Mouse (Mus musculus): ENCODE measurements around the gene Cad. TPM values are rescaled to one million over a fixed set of nuclear protein-coding genes. Genes with fewer than 3 reads are reported as not detected.

The Cad gene
- total and polyA plus RNA-seq, 3 experiments, result 43.1 to 123 (median 106) TPM

DNA sequence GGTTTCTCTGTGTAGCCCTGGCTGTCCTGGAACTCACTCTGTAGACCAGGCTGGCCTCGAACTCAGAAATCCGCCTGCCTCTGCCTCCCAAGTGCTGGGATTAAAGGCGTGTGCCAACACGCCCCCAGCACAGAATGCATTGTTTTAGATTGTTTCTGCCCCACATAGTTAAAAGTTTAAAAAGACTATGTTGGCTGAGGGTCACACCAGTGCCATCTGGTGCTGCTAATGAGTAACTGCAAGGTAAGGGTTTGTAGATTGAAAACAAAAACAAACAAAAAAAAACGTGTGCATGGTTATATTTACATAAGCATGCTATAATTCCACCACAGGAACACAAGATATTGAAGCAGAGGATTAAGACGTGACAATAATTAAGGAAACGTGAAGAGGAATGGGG is 56.2 kb downstream of the Cad start (continued):
- TF ChIP-seq MAZ (IDR thresholded peaks at IDR 0.05; ENCODE audit: low read depth, low read length) (no peak), USF2 (conservative IDR thresholded peaks at IDR 0.05; ENCODE audit: low read depth, low read length) (no peak), TBP (conservative IDR thresholded peaks at IDR 0.05; ENCODE audit: low read depth, low read length) (no peak), SMC3 (IDR thresholded peaks at IDR 0.05; ENCODE audit: low read depth, low read length) (peak; percentile 83), ETS1 (conservative IDR thresholded peaks at IDR 0.05; ENCODE audit: low read depth, low read length) (no peak), MAFK (IDR thresholded peaks at IDR 0.05; ENCODE audit: insufficient replicate concordance, low read length) (no peak), MYC (IDR thresholded peaks at IDR 0.05; ENCODE audit: low read depth, low read length) (no peak; the same call in 1 of the 2 replicates), MEF2A (IDR thresholded peaks at IDR 0.05; ENCODE audit: borderline replicate concordance, low read depth, low read length) (no peak), E2F4 (IDR thresholded peaks at IDR 0.05; ENCODE audit: insufficient replicate concordance, low read depth, low read length) (no peak), JUND (conservative IDR thresholded peaks at IDR 0.05; ENCODE audit: low read depth, low read length) (no peak), ELF1 (IDR thresholded peaks at IDR 0.05; ENCODE audit: low read depth, low read length) (no peak), HCFC1 (IDR thresholded peaks at IDR 0.05; ENCODE audit: low read depth, low read length) (no peak), GABPA (IDR thresholded peaks at IDR 0.05; ENCODE audit: insufficient replicate concordance, low read depth, low read length) (no peak), EP300 (IDR thresholded peaks at IDR 0.05; ENCODE audit: low read length) (no peak), NRF1 (IDR thresholded peaks at IDR 0.05; ENCODE audit: low read depth, low read length) (no peak), JUN (IDR thresholded peaks at IDR 0.05; ENCODE audit: insufficient read depth, low read depth, low read length) (no peak), SIN3A (IDR thresholded peaks at IDR 0.05; ENCODE audit: low read length) (no peak)

DNA sequence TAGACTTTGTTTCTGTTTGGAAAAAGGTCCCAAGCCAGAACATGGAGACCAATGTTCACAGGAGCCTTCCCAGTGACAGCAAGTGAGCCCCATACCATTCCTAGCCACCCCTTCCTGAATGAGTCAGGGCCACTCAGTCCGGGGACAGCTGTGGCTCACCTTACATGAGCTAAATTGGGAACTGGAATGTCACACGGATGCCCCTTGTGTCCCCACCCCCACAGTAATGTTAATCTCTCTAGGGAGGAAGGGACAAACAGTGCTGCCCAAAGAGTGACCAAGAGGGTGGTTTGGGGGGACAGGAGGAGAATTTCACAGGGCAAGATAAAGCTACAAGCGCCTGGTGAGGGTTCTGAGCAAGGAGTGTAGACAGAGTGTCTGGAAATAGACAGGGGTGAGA is 61.8 kb downstream of the Cad start, which contains the start of gene Trim54:
Trim54 (plus strand) TSS at position 359 of the 400 bp plus-strand sequence.
- no peaks in the 10 kb centered on the region for H3K79me2 ChIP-seq (replicated peaks; ENCODE audit: control insufficient read depth, extremely low read depth, insufficient read depth, poor library complexity, severe bottlenecking)
- no peak within 1 kb of the TSS for H3K4me3 ChIP-seq (replicated peaks in 1 of 3; ENCODE audit: low read depth in 2 of 3, low read length in 2 of 3, poor library complexity in 1 of 3)
- no peak for DNase-seq (ENCODE audit: extremely low read depth)
- in situ Hi-C loops (cut with MboI; ENCODE audit: low pct_ligation_motif_present, low pct_unique_long_range_greater_than_20kb, low sequenced_read_pairs), result no loop called here
- no peaks in the 10 kb centered on the region for H3K36me3 ChIP-seq (replicated peaks in 1 of 2; ENCODE audit: control insufficient read depth in 1 of 2, insufficient read depth in 1 of 2, low read length in 1 of 2)
- peaks cover 0 to 14% of the 10 kb centered on the region in 2 experiments; a peak in 2 of 4 replicates for H3K4me1 ChIP-seq (ENCODE audit: control insufficient read depth in 1 of 2, insufficient read depth in 2 of 2)
- H3K4me2 ChIP-seq (ENCODE audit: insufficient read depth, low read depth, poor library complexity, severe bottlenecking), result no peak within 1 kb of the TSS
- H3K9me3 ChIP-seq (replicated peaks; ENCODE audit: low read length), result no peaks in the 10 kb centered on the region
- H3K27me3 ChIP-seq (replicated peaks), result peaks cover 12% of the 10 kb centered on the region
- TF ChIP-seq CHD1 (IDR thresholded peaks at IDR 0.05; ENCODE audit: low read depth, low read length), result no peak
- TF ChIP-seq USF1 (IDR thresholded peaks at IDR 0.05; ENCODE audit: low read depth, low read length), result no peak
- TF ChIP-seq TBP (conservative IDR thresholded peaks at IDR 0.05; ENCODE audit: low read depth, low read length), result no peak
- TF ChIP-seq JUN (IDR thresholded peaks at IDR 0.05; ENCODE audit: insufficient read depth, low read depth, low read length), result no peak
- no peak for TF ChIP-seq ETS1 (conservative IDR thresholded peaks at IDR 0.05; ENCODE audit: low read depth, low read length)
- no peak for TF ChIP-seq USF2 (conservative IDR thresholded peaks at IDR 0.05; ENCODE audit: low read depth, low read length)
- no peak for TF ChIP-seq GABPA (IDR thresholded peaks at IDR 0.05; ENCODE audit: insufficient replicate concordance, low read depth, low read length)
- TF ChIP-seq ZC3H11A (IDR thresholded peaks at IDR 0.05; ENCODE audit: low read depth, low read length), result no peak
- no peak for TF ChIP-seq BHLHE40 (IDR thresholded peaks at IDR 0.05; ENCODE audit: low read depth, low read length)
- TF ChIP-seq MAZ (IDR thresholded peaks at IDR 0.05; ENCODE audit: low read depth, low read length), result no peak
- no peak for TF ChIP-seq MYC (IDR thresholded peaks at IDR 0.05; ENCODE audit: low read depth, low read length)
- TF ChIP-seq CHD2 (IDR thresholded peaks at IDR 0.05; ENCODE audit: low read length), result no peak
- no peak within 1 kb of the TSS for H3K9ac ChIP-seq (ENCODE audit: insufficient read depth, low read depth)
- dilution Hi-C loops (cut with MboI; ENCODE audit: extremely low pct_ligation_motif_present, extremely low pct_unique_long_range_greater_than_20kb, low sequenced_read_pairs), result no loop called here
- H3K27ac ChIP-seq (ENCODE audit: insufficient read depth, low read depth), result no peak within 1 kb of the TSS

Data from CH12.LX (cell line).